Mouse (Mus musculus) hindbrain, postnatal 0 days (tissue): ENCODE data around the gene Eln. TPM values are rescaled to one million over a fixed set of nuclear protein-coding genes. Genes with fewer than 3 reads are reported as not detected.

Experiments used
- ATAC-seq: fragments of 200-750 bp; cut with Nextera tagmentation; 2 replicates; pipeline ENCODE4 v1.8.0; 2017; ENCODE audit warnings: mild to moderate bottlenecking, moderate TSS enrichment, moderate library complexity
- DNase-seq: peaks from one replicate; pipeline ENCODE4 v3.0.0-alpha.2; 2015; ENCODE audit warnings: low spot score
- H3K27ac ChIP-seq: fragments of 300-500 bp; sonication (generic); 2 replicates; pipeline ENCODE4 v1.5.1; 2014; ENCODE audit warnings: mild to moderate bottlenecking
- H3K27me3 ChIP-seq: fragments of 300-500 bp; sonication (generic); 2 replicates; pipeline ENCODE4 v1.6.1; 2014; ENCODE audit warnings: low read length, mixed read lengths; ENCODE audit not compliant: insufficient read depth
- H3K36me3 ChIP-seq: fragments of 300-500 bp; sonication (generic); 2 replicates; pipeline ENCODE4 v1.6.1; 2014; ENCODE audit warnings: low read length, mixed read lengths; ENCODE audit not compliant: insufficient read depth
- H3K4me1 ChIP-seq: fragments of 300-500 bp; sonication (generic); 2 replicates; pipeline ENCODE4 v1.6.1; 2014; ENCODE audit warnings: antibody characterized with exemption, low read length, mixed read lengths; ENCODE audit not compliant: insufficient read depth
- H3K4me2 ChIP-seq: fragments of 300-500 bp; sonication (generic); 2 replicates; pipeline ENCODE4 v1.6.1; 2014; ENCODE audit warnings: low read depth, mild to moderate bottlenecking, low read length, moderate library complexity, mixed read lengths
- H3K4me3 ChIP-seq: fragments of 300-500 bp; sonication (generic); 2 replicates; pipeline ENCODE4 v1.5.1; 2014; ENCODE audit warnings: low read length
- H3K9ac ChIP-seq: fragments of 300-500 bp; sonication (generic); replicated peaks from 2 replicates; pipeline ENCODE4 v1.6.1; 2014; ENCODE audit warnings: mild to moderate bottlenecking, low read length, moderate library complexity, mixed read lengths
- H3K9me3 ChIP-seq: fragments of 300-500 bp; sonication (generic); 2 replicates; pipeline ENCODE4 v1.6.1; 2016; ENCODE audit warnings: low read length, mixed read lengths
- CTCF ChIP-seq: IDR thresholded peaks from 2 replicates; pipeline ENCODE4 v1.5.1; 2016; ENCODE audit warnings: antibody characterized with exemption, control low read depth, low read depth
- WGBS: fragments of 180-500 bp; shearing (Covaris S2); extraction: QIAGEN DNeasy Blood & Tissue Kit; methylation state at CpG from one replicate; pipeline ENCODE4 v1.1.7; 2014; 5-methylcytosine and 5-hydroxymethylcytosine counted together
- polyA plus RNA-seq: library from polyadenylated mRNA; unstranded; fragments of >200 nt; fragmentation: Nextera tagmentation; extraction: Ambion mirVana; gene quantifications from 2 replicates; pipeline ENCODE4 v1.2.1, GENCODE M21; 2015
- total RNA-seq: library from RNA; depleted of rRNA; stranded (reverse); fragments of >200 nt; gene quantifications from 2 replicates; pipeline ENCODE4 v1.2.3, GENCODE M21; 2014

Gene Eln
- total and polyA plus RNA-seq, 2 experiments from 2014 or later, result 43.3 to 47.4 TPM

DNA sequence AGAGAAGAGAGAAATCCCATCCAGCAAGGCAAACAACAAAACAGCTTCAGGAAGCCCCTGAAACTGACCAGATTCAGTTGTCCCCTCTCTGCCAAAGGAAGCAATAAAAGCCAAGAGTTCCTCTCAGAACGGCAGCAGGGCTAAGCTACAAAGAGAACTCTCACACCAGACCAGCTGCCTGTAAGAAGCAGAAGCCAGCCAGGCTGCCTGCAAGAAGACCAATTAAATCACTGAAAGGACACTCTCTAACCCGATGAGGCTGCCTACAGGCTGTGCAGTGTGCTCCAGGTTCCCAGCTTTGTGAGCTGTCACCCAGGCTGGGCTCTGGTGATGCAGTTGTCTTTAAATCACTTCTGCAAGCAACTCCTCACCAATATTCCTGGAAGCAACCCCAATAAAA is 63.3 kb downstream of the Eln start:
- WGBS, result 57% methylated on average over 2 of the region's 2 CpGs
- Histone ChIP-seq H3K4me1 (no peaks in the 10 kb centered on the region; the same call in 1 of the 2 replicates), H3K9me3 (no peaks in the 10 kb centered on the region), H3K27me3 (no peaks in the 10 kb centered on the region), H3K36me3 (peaks cover 16% of the 10 kb centered on the region; the same call in 1 of the 2 replicates), H3K27ac (peak overlapping the region; percentile 54; the same call in 1 of the 2 replicates), H3K9ac (no peak overlapping the region), H3K4me3 (no peak overlapping the region), H3K4me2 (no peak overlapping the region)
- ATAC-seq (no peak), DNase-seq (peak; percentile 28)
- TF ChIP-seq CTCF, result no peak

DNA sequence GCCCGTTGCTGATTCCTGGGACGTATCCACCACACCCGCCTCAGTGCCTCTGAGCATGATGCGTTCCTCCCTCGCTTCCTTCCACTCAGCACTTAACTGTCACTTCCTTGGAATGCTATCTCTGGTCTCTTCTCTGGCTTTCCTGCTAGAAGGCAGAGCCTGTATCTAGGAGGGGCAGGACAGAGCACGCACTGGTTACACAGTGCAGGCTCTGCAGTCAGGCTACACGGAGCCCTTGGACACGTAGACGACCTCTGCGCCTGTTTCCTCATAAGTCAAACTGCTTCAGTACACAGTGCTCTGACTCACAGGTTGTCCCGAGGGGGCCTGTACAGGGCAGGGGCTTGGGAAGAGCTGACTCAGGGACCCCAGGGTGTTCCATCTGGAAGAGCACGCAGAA is 66.9 kb downstream of the Eln start:
- H3K27ac ChIP-seq, result no peak overlapping the region
- 75% methylated on average over 12 of the region's 12 CpGs for WGBS

DNA sequence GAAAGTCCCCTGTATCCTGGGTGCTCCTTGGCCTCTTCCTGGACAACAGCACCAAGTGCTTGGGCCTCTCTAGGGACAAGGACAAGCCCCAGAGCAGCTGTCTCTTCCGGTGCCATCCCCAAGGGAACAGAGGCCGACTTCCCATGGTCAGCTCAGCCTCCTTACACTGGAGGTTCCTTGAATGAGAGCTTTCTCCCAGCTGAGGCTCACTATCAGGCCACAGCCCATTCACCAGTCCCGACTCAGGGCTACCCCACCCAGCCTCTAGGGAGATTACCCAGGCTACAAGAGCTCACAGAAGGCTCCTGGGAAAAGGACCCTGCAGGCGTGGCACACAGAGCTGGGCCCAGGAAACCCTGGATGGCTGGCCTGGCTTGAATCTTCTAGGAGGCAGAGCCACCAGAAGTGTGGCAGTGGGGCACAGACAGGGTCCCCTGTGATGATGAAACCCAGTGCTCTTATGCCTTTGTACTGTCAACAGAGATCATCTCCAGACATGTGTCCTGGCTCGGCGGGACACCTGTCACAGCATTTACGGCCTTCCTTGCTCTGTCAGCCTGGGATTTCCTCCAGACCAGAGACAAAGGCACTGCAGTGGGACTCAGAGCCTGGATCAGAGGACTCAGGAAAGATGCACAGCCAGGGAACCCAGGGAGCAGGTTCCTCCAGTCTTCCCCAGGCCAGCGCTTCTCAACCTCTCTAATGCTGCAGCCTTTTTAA is 68.1 kb downstream of the Eln start:
- no peak for TF ChIP-seq CTCF
- Histone ChIP-seq H3K27ac (no peak overlapping the region), H3K4me3 (no peak overlapping the region), H3K4me1 (peaks cover 18% of the 10 kb centered on the region), H3K36me3 (peaks cover 7% of the 10 kb centered on the region; the same call in 1 of the 2 replicates), H3K4me2 (no peak overlapping the region), H3K27me3 (no peaks in the 10 kb centered on the region), H3K9me3 (no peaks in the 10 kb centered on the region), H3K9ac (no peak overlapping the region)
- DNase-seq (no peak), ATAC-seq (no peak)
- 63% methylated on average over 8 of the region's 8 CpGs for WGBS

More for the DNA sequence above, 66.9 kb downstream of the Eln start:
- no peak overlapping the region for H3K4me3 ChIP-seq
- no peaks in the 10 kb centered on the region for H3K9me3 ChIP-seq
- H3K36me3 ChIP-seq, result peaks cover 9% of the 10 kb centered on the region; the same call in 1 of the 2 replicates
- DNase-seq (no peak), ATAC-seq (no peak)
- no peak overlapping the region for H3K4me2 ChIP-seq
- no peak for TF ChIP-seq CTCF
- no peaks in the 10 kb centered on the region for H3K27me3 ChIP-seq
- peaks cover 18% of the 10 kb centered on the region for H3K4me1 ChIP-seq
- H3K9ac ChIP-seq, result no peak overlapping the region

DNA sequence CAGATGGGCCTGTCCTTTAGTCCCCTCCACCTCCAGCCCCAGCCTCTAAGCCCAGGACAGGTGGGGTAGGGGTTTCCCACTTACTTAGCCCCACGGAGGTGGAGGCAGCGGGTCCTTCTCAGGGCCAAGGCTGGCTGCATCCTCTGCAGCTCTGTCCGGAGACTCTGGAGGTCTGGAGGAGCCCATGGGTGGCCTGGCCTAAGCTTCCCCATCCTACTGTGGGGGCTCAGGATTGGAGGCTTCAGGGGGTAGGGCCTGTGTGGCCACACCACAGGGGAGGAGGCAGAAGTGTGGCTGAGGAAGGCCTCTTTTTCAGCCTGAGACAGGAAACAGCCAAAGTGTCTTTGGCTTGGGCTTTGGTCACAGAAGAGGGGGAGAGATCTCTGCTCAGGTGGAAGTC is 69.1 kb downstream of the Eln start:
- Histone ChIP-seq H3K4me3 (no peak overlapping the region), H3K4me2 (no peak overlapping the region), H3K27me3 (no peaks in the 10 kb centered on the region), H3K4me1 (peaks cover 18% of the 10 kb centered on the region), H3K27ac (0 out of 2 replicates have a peak overlapping the region, but pooled peaks have one; percentile 26), H3K9me3 (no peaks in the 10 kb centered on the region), H3K9ac (no peak overlapping the region), H3K36me3 (0 out of 2 replicates have a peak, but pooled peaks cover 4% of the 10 kb centered on the region)
- no peak for TF ChIP-seq CTCF
- ATAC-seq, result no peak
- WGBS, result 74% methylated on average over 3 of the region's 3 CpGs
- DNase-seq, result no peak

DNA sequence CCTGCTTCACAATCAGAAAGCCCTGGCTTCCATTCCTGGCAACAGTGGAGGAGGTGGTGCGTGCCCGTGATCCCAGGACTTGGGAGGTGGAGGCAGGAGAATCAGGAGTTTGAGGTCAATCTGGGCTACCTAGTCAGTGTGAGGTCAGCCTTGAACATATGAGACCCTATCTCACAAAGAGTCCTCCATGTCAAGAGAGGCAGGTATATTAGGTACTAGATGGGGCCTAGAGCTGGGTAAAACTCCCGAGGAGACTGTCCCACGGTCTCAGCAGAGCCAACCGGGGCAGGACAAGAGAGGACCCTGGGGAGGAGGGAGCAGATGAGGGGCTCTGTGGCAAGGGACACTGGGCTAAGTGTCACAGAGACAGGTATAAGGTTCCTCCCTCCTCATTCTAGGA is 69.6 kb downstream of the Eln start:
- ATAC-seq (no peak), DNase-seq (no peak)
- 73% methylated on average over 5 of the region's 5 CpGs for WGBS
- no peak for TF ChIP-seq CTCF
- no peak overlapping the region for H3K4me2 ChIP-seq
- H3K27ac ChIP-seq, result 0 out of 2 replicates have a peak overlapping the region, but pooled peaks have one; percentile 72
- no peak overlapping the region for H3K9ac ChIP-seq
- no peaks in the 10 kb centered on the region for H3K9me3 ChIP-seq
- H3K4me3 ChIP-seq, result no peak overlapping the region
- peaks cover 18% of the 10 kb centered on the region for H3K4me1 ChIP-seq
- H3K36me3 ChIP-seq, result 0 out of 2 replicates have a peak, but pooled peaks cover 4% of the 10 kb centered on the region
- H3K27me3 ChIP-seq, result no peaks in the 10 kb centered on the region

DNA sequence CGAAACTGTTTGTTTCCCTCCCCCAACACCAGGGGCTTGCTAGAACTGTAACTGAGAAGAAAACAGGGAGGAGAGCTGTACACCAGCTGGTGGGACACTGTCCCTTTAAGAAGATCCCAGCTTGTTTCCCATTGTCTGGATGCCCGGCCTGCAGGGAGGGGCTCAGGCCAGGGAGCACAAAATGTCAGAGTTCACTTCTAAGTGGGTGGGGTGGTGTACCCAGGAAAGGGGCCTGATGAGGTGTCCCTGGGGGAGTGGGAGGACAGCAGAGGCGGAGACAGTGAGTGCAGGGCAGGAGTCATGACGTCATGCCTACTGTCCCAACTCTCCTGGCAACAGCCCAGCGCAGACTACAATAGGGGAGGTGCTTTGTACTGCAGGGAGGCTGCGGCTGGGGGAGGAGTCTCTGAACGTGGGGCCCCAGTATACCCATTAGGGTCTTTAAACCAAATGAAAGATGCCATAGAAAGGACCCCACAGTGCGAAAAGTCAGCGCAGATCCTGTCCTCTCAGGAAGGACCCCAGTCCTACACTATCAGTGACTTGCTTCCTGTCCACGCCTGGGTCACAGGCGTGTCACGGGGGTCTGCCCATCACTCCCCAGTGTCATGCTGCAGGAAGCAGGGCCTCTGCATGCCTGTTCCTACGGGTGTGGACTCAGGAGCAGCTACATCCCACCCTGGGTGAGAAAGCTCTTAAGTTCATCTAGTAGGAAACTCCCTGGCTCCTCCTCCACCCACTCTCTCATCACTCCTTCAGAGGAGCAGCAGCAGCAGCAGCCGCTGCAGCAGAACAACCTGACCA is 71.0 kb downstream of the Eln start:
- Histone ChIP-seq H3K36me3 (0 out of 2 replicates have a peak, but pooled peaks cover 4% of the 10 kb centered on the region), H3K27ac (peak overlapping the region; percentile 72), H3K4me1 (peaks cover 18% of the 10 kb centered on the region), H3K27me3 (no peaks in the 10 kb centered on the region), H3K9me3 (no peaks in the 10 kb centered on the region), H3K4me3 (peak overlapping the region; percentile 18), H3K9ac (peak overlapping the region; percentile 38), H3K4me2 (peak overlapping the region; percentile 52)
- 4% methylated on average over 14 of the region's 14 CpGs for WGBS
- ATAC-seq, result peak; percentile 67
- peak; percentile 83 for DNase-seq
- TF ChIP-seq CTCF, result no peak
